ENCODE assay signal across 8 mouse cellular contexts in the genomic region with DNA sequence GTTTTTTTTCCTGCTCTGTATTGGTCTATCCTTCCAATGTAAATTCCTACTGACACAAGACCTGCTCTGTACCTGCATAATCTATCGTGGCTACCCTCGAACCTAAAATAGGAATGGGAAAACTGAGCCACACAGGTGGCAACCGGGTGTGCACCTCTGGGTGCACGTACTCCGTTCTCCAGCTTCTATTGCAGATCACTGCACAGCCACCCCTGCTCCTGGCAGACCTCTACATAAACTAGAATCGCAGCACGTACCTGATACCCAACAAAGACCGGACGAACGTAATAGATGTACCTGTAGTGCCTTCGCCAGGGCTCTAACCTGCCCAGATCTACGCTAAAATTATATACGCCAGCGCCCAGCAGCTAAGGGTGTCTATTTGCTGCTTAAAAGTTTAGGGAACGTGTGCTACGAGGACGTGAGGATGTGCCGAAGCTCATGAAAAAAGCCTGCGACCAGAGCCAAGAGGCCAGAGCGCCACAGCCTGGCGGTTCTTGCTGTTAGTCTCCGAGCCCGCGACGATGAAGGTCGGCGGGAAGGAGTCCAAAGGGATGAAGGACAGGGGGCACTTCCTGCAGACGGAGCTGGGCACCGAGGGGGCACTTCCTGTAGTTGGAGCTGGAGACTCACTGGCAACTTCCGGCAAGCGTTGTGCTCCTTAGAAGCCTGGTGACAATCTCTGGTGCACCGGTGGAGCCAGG. TPM values are rescaled to one million over a fixed set of nuclear protein-coding genes. Genes with fewer than 3 reads are reported as not detected.
DNase-seq lines count a peak whose midpoint lies in the region; ATAC-seq and TF ChIP-seq lines count a peak whose summit lies in the region.

A gene (minus strand): TSS at position 556 of the 704 bp plus-strand sequence.

- H3K36me3 ChIP-seq in hindbrain, postnatal 0 days (ENCODE audit: insufficient read depth, low read length) = peaks cover 11% of the 10 kb centered on the region; the same call in 1 of the 2 replicates

- H3K9ac ChIP-seq in hindbrain, postnatal 0 days (replicated peaks; ENCODE audit: low read length) = peak within 1 kb of the TSS; percentile 61

- H3K9me3 ChIP-seq in hindbrain, postnatal 0 days (ENCODE audit: low read length) = no peaks in the 10 kb centered on the region

- peak within 1 kb of the TSS; percentile 93 for H3K4me2 ChIP-seq in hindbrain, postnatal 0 days (ENCODE audit: low read depth, low read length)

- DNase-seq in adrenal gland, adult 2 months = peak; percentile 86
- DNase-seq in embryo, embryonic 10 days (ENCODE audit: low spot score) = peak; percentile 92
- DNase-seq in gastrocnemius, adult 8-10 months (ENCODE audit: low spot score in 2 of 2) = peak; percentile 20 to 31
- DNase-seq in hindbrain, postnatal 0 days (ENCODE audit: low spot score) = peak; percentile 94
- DNase-seq in left cerebral cortex, adult 2 months (ENCODE audit: extremely low spot score in 1 of 2, low spot score in 2 of 2) = peak; percentile 66
- DNase-seq in lung, postnatal 4 days = peak; percentile 70 to 77
- DNase-seq in retina, postnatal 7 days (ENCODE audit: low read depth, low spot score) = peak; percentile 49
- DNase-seq in urinary bladder, adult 18-20 months (ENCODE audit: low spot score in 2 of 2) = peak; percentile 43 to 53

- H3K4me3 ChIP-seq in hindbrain, postnatal 0 days (ENCODE audit: low read length) = peak within 1 kb of the TSS; percentile 55
- peak within 1 kb of the TSS; percentile 51 for H3K4me3 ChIP-seq in left cerebral cortex, adult 2 months

- intact Hi-C loops in left cerebral cortex, adult 2 months (cut with DNase I) = loop anchor here (2.0 kb wide), 1 partner anchor 32 kb away; no protein-coding TSS in a partner anchor

- peak within 1 kb of the TSS; percentile 78 for H3K27ac ChIP-seq in hindbrain, postnatal 0 days
- peak within 1 kb of the TSS; percentile 79 for H3K27ac ChIP-seq in left cerebral cortex, adult 2 months

- TF ChIP-seq CTCF in hindbrain, postnatal 0 days (IDR thresholded peaks at IDR 0.05; ENCODE audit: low read depth) = peak; percentile 67
- peak; percentile 23 for TF ChIP-seq CTCF in left cerebral cortex, adult 2 months (IDR thresholded peaks at IDR 0.05)

- no peaks in the 10 kb centered on the region for H3K27me3 ChIP-seq in hindbrain, postnatal 0 days (ENCODE audit: insufficient read depth, low read length)

- WGBS in hindbrain, postnatal 0 days = under 1% methylated on average over 32 of the region's 32 CpGs

- H3K4me1 ChIP-seq in hindbrain, postnatal 0 days (ENCODE audit: insufficient read depth, low read length) = 0 out of 2 replicates have a peak, but pooled peaks cover 4% of the 10 kb centered on the region

- ATAC-seq in hindbrain, postnatal 0 days = peak; percentile 97

RNA-seq across cellular contexts. Expression of the gene that starts here (rescaled TPM):
- total RNA-seq in adrenal gland, adult 2 months (2021) = under 1 TPM; 0.81 to 0.90 TPM
- 0.12 and 0.51 TPM in 2 replicates for polyA plus RNA-seq in adrenal gland, adult 2 months (2012; rRNA removed)
- under 1 TPM in 3 of 4 experiments, not detected in 1; 0.36 to 0.53 (median 0.46) TPM for total RNA-seq in gastrocnemius, adult 8-10 months (2022)
- 3.3 and 6.3 TPM in 2 replicates for total RNA-seq in hindbrain, postnatal 0 days (2014; rRNA removed)
- 2.0 and 2.1 TPM in 2 replicates for polyA plus RNA-seq in hindbrain, postnatal 0 days (2015; fragmentation: Nextera tagmentation; extraction: Ambion mirVana)
- total RNA-seq in left cerebral cortex, adult 2 months (2021) = 1 to 10 TPM; 1.3 to 1.7 TPM

Comparison
In these comparisons a context has a peak if more than half of its experiments do, and no peak if none do; other contexts are left out.
1. Peak in every context shown above with its lines: DNase-seq, ATAC-seq, H3K4me3 ChIP-seq and H3K27ac ChIP-seq.
2. Peak in DNase-seq in adrenal gland, adult 2 months; RNA of the gene not detected or under 1 TPM.
3. Peak in DNase-seq in gastrocnemius, adult 8-10 months; RNA of the gene not detected or under 1 TPM.
4. DNase-seq: peak in every context shown above with its lines; median percentile 94 in hindbrain, postnatal 0 days; 92 in embryo, embryonic 10 days; 86 in adrenal gland, adult 2 months; 74 in lung, postnatal 4 days; 66 in left cerebral cortex, adult 2 months; 49 in retina, postnatal 7 days; 48 in urinary bladder, adult 18-20 months; 26 in gastrocnemius, adult 8-10 months.